In the genomic region with DNA sequence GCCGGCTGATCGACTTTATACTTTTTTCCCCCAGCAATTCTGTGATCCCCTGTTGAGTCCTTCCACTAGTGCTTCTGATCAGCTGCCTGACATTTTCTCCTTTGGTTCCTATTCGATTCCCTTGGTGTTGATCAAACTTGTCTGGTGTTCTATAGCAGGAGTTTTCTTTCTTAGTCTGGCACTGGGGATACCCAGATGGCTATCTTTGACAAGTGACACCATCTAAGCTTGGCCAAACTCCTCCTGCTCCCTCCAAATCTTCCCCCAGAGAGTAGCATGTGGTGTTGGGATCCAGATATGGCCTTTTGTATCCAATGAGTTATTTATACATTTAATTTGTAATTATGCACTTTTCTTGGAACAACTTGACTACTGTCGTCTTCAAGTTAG, we compare ENCODE assay signal across 15 mouse cellular contexts.
DNase-seq lines count a peak whose midpoint lies in the region; ATAC-seq lines count a peak whose summit lies in the region.
"Had no signal": no experiment of that assay in that cellular context is flagged by ENCODE, and none has a peak within 500 bp of the region (broad histone marks: within the 10 kb centered on the region; RNA-seq: fewer than 3 reads in every experiment).

No protein-coding gene starts in this region.

- DNase-seq in embryonic facial prominence, embryonic 11.5 days (ENCODE audit: low spot score) = no peak
- no peak for DNase-seq in embryonic facial prominence, embryonic 10.5 days (ENCODE audit: low spot score)
- DNase-seq in kidney, postnatal 10 days = no peak
- DNase-seq in midbrain, embryonic 11.5 days (ENCODE audit: low spot score, missing footprints) = peak; percentile 84
- no peak for DNase-seq in frontal cortex, postnatal 36 days (ENCODE audit: low spot score in 2 of 2)
- DNase-seq in left cerebral cortex, postnatal 25 days (ENCODE audit: low spot score in 2 of 2) = no peak
- DNase-seq: adrenal gland, postnatal 36 days; cerebellum, adult 2 months; lung, adult 2 months had no signal

- H3K36me3 ChIP-seq in embryonic facial prominence, embryonic 11.5 days (replicated peaks; ENCODE audit: control insufficient read depth, insufficient read depth, low read depth, low read length) = no peaks in the 10 kb centered on the region
- H3K36me3 ChIP-seq in embryonic facial prominence, embryonic 10.5 days (replicated peaks) = no peaks in the 10 kb centered on the region
- no peaks in the 10 kb centered on the region for H3K36me3 ChIP-seq in kidney, embryonic 14.5 days (ENCODE audit: control insufficient read depth, insufficient read depth, low read length)
- no peaks in the 10 kb centered on the region for H3K36me3 ChIP-seq in embryonic facial prominence, embryonic 12.5 days
- no peaks in the 10 kb centered on the region for H3K36me3 ChIP-seq in midbrain, embryonic 11.5 days (ENCODE audit: control insufficient read depth, insufficient read depth, low read length)
- H3K36me3 ChIP-seq: forebrain, embryonic 10.5 days; G1E had no signal

- no peak overlapping the region for H3K4me2 ChIP-seq in embryonic facial prominence, embryonic 11.5 days (ENCODE audit: low read depth, low read length)
- no peak overlapping the region for H3K4me2 ChIP-seq in kidney, embryonic 14.5 days (replicated peaks; ENCODE audit: low read depth, low read length)
- 0 out of 2 replicates have a peak overlapping the region, but pooled peaks have one; percentile 5 for H3K4me2 ChIP-seq in embryonic facial prominence, embryonic 12.5 days (replicated peaks)
- H3K4me2 ChIP-seq in midbrain, embryonic 11.5 days = no peak overlapping the region
- H3K4me2 ChIP-seq: liver, embryonic 11.5 days had no signal

- no peak overlapping the region for H3K4me3 ChIP-seq in embryonic facial prominence, embryonic 11.5 days (ENCODE audit: low read depth, low read length)
- H3K4me3 ChIP-seq in embryonic facial prominence, embryonic 10.5 days = no peak overlapping the region
- no peak overlapping the region for H3K4me3 ChIP-seq in kidney, embryonic 14.5 days (ENCODE audit: low read length)
- no peak overlapping the region for H3K4me3 ChIP-seq in embryonic facial prominence, embryonic 12.5 days
- H3K4me3 ChIP-seq in midbrain, embryonic 11.5 days (ENCODE audit: low read depth, low read length) = no peak overlapping the region
- H3K4me3 ChIP-seq: forebrain, embryonic 10.5 days had no signal

- 30% methylated on average over 4 of the region's 4 CpGs for WGBS in embryonic facial prominence, embryonic 11.5 days
- WGBS in embryonic facial prominence, embryonic 10.5 days = 34% methylated on average over 4 of the region's 4 CpGs
- WGBS in kidney, embryonic 14.5 days = 10% methylated on average over 4 of the region's 4 CpGs
- 23% methylated on average over 4 of the region's 4 CpGs for WGBS in embryonic facial prominence, embryonic 12.5 days
- 36% methylated on average over 4 of the region's 4 CpGs for WGBS in midbrain, embryonic 11.5 days

- no peaks in the 10 kb centered on the region for H3K27me3 ChIP-seq in embryonic facial prominence, embryonic 11.5 days (ENCODE audit: control insufficient read depth, insufficient read depth, low read length)
- no peaks in the 10 kb centered on the region for H3K27me3 ChIP-seq in embryonic facial prominence, embryonic 10.5 days (replicated peaks; ENCODE audit: low read depth, poor library complexity, severe bottlenecking)
- no peaks in the 10 kb centered on the region for H3K27me3 ChIP-seq in kidney, embryonic 14.5 days (ENCODE audit: control insufficient read depth, insufficient read depth, low read length)
- no peaks in the 10 kb centered on the region for H3K27me3 ChIP-seq in embryonic facial prominence, embryonic 12.5 days
- H3K27me3 ChIP-seq in midbrain, embryonic 11.5 days (ENCODE audit: control insufficient read depth, insufficient read depth, low read length) = no peaks in the 10 kb centered on the region

- H3K27ac ChIP-seq in embryonic facial prominence, embryonic 11.5 days (replicated peaks; ENCODE audit: low read depth, low read length) = no peak overlapping the region
- no peak overlapping the region for H3K27ac ChIP-seq in embryonic facial prominence, embryonic 10.5 days (replicated peaks)
- peak overlapping the region; percentile 44; the same call in 1 of the 2 replicates for H3K27ac ChIP-seq in kidney, embryonic 14.5 days (ENCODE audit: low read depth, low read length)
- H3K27ac ChIP-seq in embryonic facial prominence, embryonic 12.5 days = peak overlapping the region; percentile 30; the same call in 1 of the 2 replicates
- H3K27ac ChIP-seq in midbrain, embryonic 11.5 days (ENCODE audit: low read depth, low read length) = peak overlapping the region; percentile 41; the same call in 1 of the 2 replicates
- H3K27ac ChIP-seq: forebrain, embryonic 10.5 days had no signal

- no peaks in the 10 kb centered on the region for H3K9me3 ChIP-seq in embryonic facial prominence, embryonic 11.5 days (replicated peaks; ENCODE audit: control insufficient read depth, low read length)
- no peaks in the 10 kb centered on the region for H3K9me3 ChIP-seq in embryonic facial prominence, embryonic 10.5 days
- no peaks in the 10 kb centered on the region for H3K9me3 ChIP-seq in kidney, embryonic 14.5 days (ENCODE audit: control insufficient read depth, low read length)
- H3K9me3 ChIP-seq in embryonic facial prominence, embryonic 12.5 days = no peaks in the 10 kb centered on the region
- no peaks in the 10 kb centered on the region for H3K9me3 ChIP-seq in midbrain, embryonic 11.5 days (ENCODE audit: control insufficient read depth, low read length)
- H3K9me3 ChIP-seq: forebrain, embryonic 10.5 days; G1E had no signal

- H3K4me1 ChIP-seq in embryonic facial prominence, embryonic 11.5 days (ENCODE audit: control insufficient read depth, insufficient read depth, low read length) = no peaks in the 10 kb centered on the region
- H3K4me1 ChIP-seq in embryonic facial prominence, embryonic 10.5 days = peaks cover 18% of the 10 kb centered on the region
- H3K4me1 ChIP-seq in kidney, embryonic 14.5 days (ENCODE audit: control insufficient read depth, insufficient read depth, low read length) = 0 out of 2 replicates have a peak, but pooled peaks cover 3% of the 10 kb centered on the region
- peaks cover 10% of the 10 kb centered on the region; the same call in 1 of the 2 replicates for H3K4me1 ChIP-seq in embryonic facial prominence, embryonic 12.5 days
- H3K4me1 ChIP-seq in midbrain, embryonic 11.5 days (ENCODE audit: control insufficient read depth, insufficient read depth, low read length) = 0 out of 2 replicates have a peak, but pooled peaks cover 4% of the 10 kb centered on the region

- 0 out of 2 replicates have a peak, but pooled peaks have one; percentile 39 for ATAC-seq in embryonic facial prominence, embryonic 11.5 days (replicated peaks; ENCODE audit: insufficient number of reproducible peaks, low FRiP score, low TSS enrichment, low read depth)
- peak; percentile 46 for ATAC-seq in kidney, embryonic 14.5 days (ENCODE audit: low FRiP score, low TSS enrichment)
- ATAC-seq in embryonic facial prominence, embryonic 12.5 days (ENCODE audit: insufficient number of reproducible peaks, insufficient read depth, low FRiP score, low TSS enrichment) = no peak
- peak; percentile 29; the same call in 1 of the 2 replicates for ATAC-seq in midbrain, embryonic 11.5 days (ENCODE audit: low FRiP score)
- ATAC-seq: CD4-positive, CD25-positive, alpha-beta regulatory T cell, adult 4 months had no signal

- intact Hi-C loops in left cerebral cortex, postnatal 25 days (cut with DNase I) = no loop called here

- no peak overlapping the region for H3K9ac ChIP-seq in embryonic facial prominence, embryonic 11.5 days (replicated peaks; ENCODE audit: low read length)
- H3K9ac ChIP-seq in kidney, embryonic 14.5 days (ENCODE audit: low read depth, low read length) = no peak overlapping the region
- no peak overlapping the region for H3K9ac ChIP-seq in embryonic facial prominence, embryonic 12.5 days
- no peak overlapping the region for H3K9ac ChIP-seq in midbrain, embryonic 11.5 days (ENCODE audit: low read length)

Comparison
In these comparisons a context has a peak if more than half of its experiments do, and no peak if none do; other contexts are left out.
1. H3K27ac ChIP-seq: peak in kidney, embryonic 14.5 days (single experiment), embryonic facial prominence, embryonic 12.5 days (single experiment) and midbrain, embryonic 11.5 days (single experiment); none in embryonic facial prominence, embryonic 11.5 days (single experiment) and embryonic facial prominence, embryonic 10.5 days (single experiment).